Mouse (Mus musculus) liver, adult 2 months (tissue): ENCODE results near the gene Shisa2.

Source experiments
- CTCF ChIP-seq: fragments of 200-500 bp; IDR thresholded peaks from 2 replicates; pipeline ENCODE4 v1.5.1; 2011; ENCODE audit warnings: low read depth, low read length, control low read depth
- POLR2A ChIP-seq: fragments of 200-500 bp; IDR thresholded peaks from 2 replicates; pipeline ENCODE4 v1.6.1; 2011; ENCODE audit warnings: low read length, control low read depth; ENCODE audit not compliant: insufficient read depth; ENCODE audit errors: extremely low read depth

- TF ChIP-seq CTCF (no peak), POLR2A (no peak)
These were observed 14.0 kb downstream of the Shisa2 start for GRCm38 (mm10) chr14:59638906-59639703.
